Mouse (Mus musculus) lung, adult 10 weeks (tissue): ENCODE data around the gene Zbtb33. TPM values are rescaled to one million over a fixed set of nuclear protein-coding genes. Genes with fewer than 3 reads are reported as not detected.

ENCODE experiments used
- polyA plus RNA-seq: library from polyadenylated mRNA; stranded (reverse); fragments of 350-450 nt; fragmentation: Illumina TruSeq; extraction: RNeasy Lipid Tissue Mini Kit (QIAGEN cat#74804); gene quantifications from one replicate; pipeline ENCODE4 v1.2.3, GENCODE M21; 2014; ENCODE audit warnings: low read depth, low replicate concordance; ENCODE audit not compliant: insufficient read depth

Gene Zbtb33
- polyA plus RNA-seq: 5.1 TPM

DNA sequence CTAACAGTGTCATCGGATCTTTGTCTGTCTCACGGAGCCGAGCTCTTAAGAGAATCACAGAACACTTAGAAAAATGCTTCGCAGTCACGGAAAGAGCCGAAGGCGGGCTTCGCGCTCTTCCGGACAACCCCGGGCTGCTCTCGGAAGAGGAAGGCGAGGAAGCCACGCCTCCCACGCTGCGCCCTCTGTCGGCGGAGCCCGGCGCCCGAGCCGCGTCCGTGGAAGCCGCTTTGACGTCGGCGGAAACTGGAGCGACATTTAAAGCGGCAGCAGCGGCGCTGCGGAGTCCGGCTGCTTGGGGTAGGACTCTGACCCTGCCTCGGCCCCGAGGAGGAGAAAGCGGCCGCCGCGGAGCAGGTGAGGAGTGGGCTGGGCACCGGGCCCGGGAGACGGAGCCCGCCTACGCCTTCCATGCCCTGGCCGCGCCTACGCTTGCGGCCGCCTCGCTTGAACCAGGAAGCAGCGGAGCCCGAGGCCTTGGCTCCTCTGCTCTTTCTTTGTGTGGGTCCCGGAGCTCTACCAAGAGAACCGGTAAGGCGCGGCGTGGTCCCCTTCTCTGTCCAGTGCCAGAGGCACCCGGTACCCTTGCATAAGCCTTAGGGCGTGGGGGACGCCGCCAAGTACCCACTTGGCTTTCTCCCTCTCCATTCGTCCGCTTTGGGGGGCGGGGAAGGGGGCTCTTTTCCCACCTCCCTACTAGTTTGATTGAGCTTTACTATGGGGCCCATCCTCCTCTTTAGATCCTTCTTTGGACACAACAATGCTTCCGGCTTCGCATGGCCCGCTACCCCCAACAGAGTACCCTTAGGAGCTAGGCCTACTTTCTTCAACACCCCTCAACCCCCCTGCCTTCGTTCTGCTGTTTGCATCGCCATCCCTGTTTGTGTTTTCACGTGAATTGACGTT, at the start of gene Zbtb33:
Gene Zbtb33, plus strand, starts transcription at position 242 of the 906 bp plus-strand sequence.

Other genes with a start within 250 kb of the Zbtb33 start
- gene Btg1-ps1, start 171.0 kb upstream of the Zbtb33 start, polyA plus RNA-seq: not detected
- gene Btg1-ps2, start 146.7 kb upstream of the Zbtb33 start, polyA plus RNA-seq: not detected
- not detected for gene Rhox10, start 123.3 kb upstream of the Zbtb33 start, polyA plus RNA-seq
- gene Rhox11, start 104.7 kb upstream of the Zbtb33 start, polyA plus RNA-seq: not detected
- not detected for gene Rhox12, start 78.9 kb upstream of the Zbtb33 start, polyA plus RNA-seq
- not detected for gene Rhox13, start 68.6 kb upstream of the Zbtb33 start, polyA plus RNA-seq
- gene Tmem255a, start 62.6 kb downstream of the Zbtb33 start, polyA plus RNA-seq: 0.56 TPM
- not detected for gene Atp1b4, start 126.4 kb downstream of the Zbtb33 start, polyA plus RNA-seq